9 mouse cellular contexts compared by ENCODE assay signal in the genomic region with DNA sequence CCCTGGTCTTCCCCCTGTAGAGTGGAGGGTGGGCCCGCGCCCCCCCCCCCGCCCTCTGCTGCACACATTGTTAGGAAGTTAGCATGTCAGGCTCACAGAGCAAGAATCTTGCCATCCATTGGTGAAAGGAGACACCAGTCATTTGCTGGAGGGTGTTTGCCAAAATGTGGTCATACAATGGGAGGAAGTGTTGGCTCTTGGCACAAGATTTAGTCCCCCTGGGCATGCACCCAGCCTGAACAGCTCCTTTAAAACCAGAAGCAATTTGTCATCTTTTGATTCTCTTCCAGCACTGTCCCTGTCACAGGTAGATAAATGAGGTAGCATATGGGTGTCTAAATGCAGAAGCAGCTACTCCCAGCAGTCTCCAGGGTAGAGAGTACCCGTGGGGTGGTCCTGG.
DNase-seq lines count a peak whose midpoint lies in the region; ATAC-seq and TF ChIP-seq lines count a peak whose summit lies in the region.
"Had no signal": no experiment of that assay in that cellular context is flagged by ENCODE, and none has a peak within 500 bp of the region (broad histone marks: within the 10 kb centered on the region; RNA-seq: fewer than 3 reads in every experiment).

No protein-coding gene starts in this region.

- no peak for TF ChIP-seq CTCF in brain, embryonic 14.5 days (IDR thresholded peaks at IDR 0.05; ENCODE audit: borderline replicate concordance, extremely low read depth, insufficient read depth, insufficient read length)
- TF ChIP-seq CTCF in thymus, adult 2 months (IDR thresholded peaks at IDR 0.05; ENCODE audit: borderline replicate concordance, control insufficient read depth, extremely low read depth, insufficient read depth, low read length, poor library complexity), result no peak

- H3K4me1 ChIP-seq in thymus, adult 2 months (replicated peaks; ENCODE audit: control insufficient read depth, insufficient read depth, low read length), result no peaks in the 10 kb centered on the region

- H3K27ac ChIP-seq in thymus, adult 2 months (ENCODE audit: control insufficient read depth, insufficient read depth, low read length), result no peak overlapping the region
- H3K27ac ChIP-seq: limb, embryonic 13.5 days had no signal

- TF ChIP-seq POLR2A in brain, embryonic 14.5 days (IDR thresholded peaks at IDR 0.05; ENCODE audit: borderline replicate concordance, extremely low read depth, insufficient read depth, insufficient read length, poor library complexity, severe bottlenecking), result no peak
- no peak for TF ChIP-seq POLR2A in thymus, adult 2 months (IDR thresholded peaks at IDR 0.05; ENCODE audit: control insufficient read depth, extremely low read depth, insufficient read depth, low read length, poor library complexity)

- ATAC-seq in common myeloid progenitor, adult 5-6 weeks (replicated peaks; ENCODE audit: low read depth, poor library complexity, severe bottlenecking), result peak; percentile 50
- ATAC-seq in monocyte, adult 5-6 weeks (replicated peaks; ENCODE audit: insufficient number of reproducible peaks, low FRiP score, low TSS enrichment, poor library complexity, severe bottlenecking), result no peak

- intact Hi-C loops in left cerebral cortex, postnatal 4 days (cut with DNase I), result no loop called here

- H3K36me3 ChIP-seq in thymus, adult 2 months (ENCODE audit: control insufficient read depth, insufficient read depth, low read length), result no peaks in the 10 kb centered on the region

- DNase-seq in left cerebral cortex, postnatal 4 days, result peak; percentile 25
- DNase-seq in left cerebral cortex, adult 11 months (ENCODE audit: low spot score), result no peak
- peak; percentile 81 for DNase-seq in brain, embryonic 14.5 days (ENCODE audit: low read depth)
- DNase-seq in lung, postnatal 10 days, result peak; percentile 85
- no peak for DNase-seq in thymus, adult 2 months

- no peak overlapping the region for H3K4me3 ChIP-seq in thymus, adult 2 months (ENCODE audit: control insufficient read depth, insufficient read depth, low read length)
- H3K4me3 ChIP-seq: erythroblast, embryonic 14.5 days; limb, embryonic 13.5 days had no signal

- WGBS in thymus, adult 2 months, result 53% methylated on average over 4 of the region's 4 CpGs

- no peaks in the 10 kb centered on the region for H3K27me3 ChIP-seq in thymus, adult 2 months (ENCODE audit: control insufficient read depth, insufficient read depth, low read length)
- H3K27me3 ChIP-seq: limb, embryonic 13.5 days had no signal

Comparison
In these comparisons a context has a peak if more than half of its experiments do, and no peak if none do; other contexts are left out.
1. DNase-seq: peak in left cerebral cortex, postnatal 4 days (single experiment), brain, embryonic 14.5 days (single experiment) and lung, postnatal 10 days (single experiment); none in left cerebral cortex, adult 11 months (single experiment) and thymus, adult 2 months (single experiment).